Mouse (Mus musculus) left cerebral cortex, adult 18-20 months (tissue): ENCODE measurements around the gene Rnf32. TPM values are rescaled to one million over a fixed set of nuclear protein-coding genes. Genes with fewer than 3 reads are reported as not detected.

Source experiments
- DNase-seq, 2 experiments: peaks; one replicate each; pipeline ENCODE4 v3.0.0; 2021 to 2022; ENCODE audit warnings: low spot score in 2 of 2, mixed read lengths in 1 of 2
- long read RNA-seq, 2 experiments: library from polyadenylated mRNA; stranded (forward); transcript quantifications; one replicate each; pipeline ENCODE4 v2.0.0; 2021
- total RNA-seq, 2 experiments: library from RNA; stranded (reverse); gene quantifications; 2 replicates each; pipeline ENCODE4 v1.2.3; 2021

The Rnf32 gene
- total RNA-seq: 10 to 100 TPM; 16.8 to 17.0 TPM
- long read RNA-seq, experiment 1, transcript Rnf32-204 (10 exons, 1,565 nt): major isoform, 5 of 21 reads
- long read RNA-seq, experiment 1, partial matches to known transcripts: 2 of 21 reads
- long read RNA-seq, experiment 1, other reads (novel, unspliced or antisense): 11 of 21 reads
- long read RNA-seq, experiment 2, partial matches to known transcripts: 1 of 11 reads
- long read RNA-seq, experiment 2, other reads (novel, unspliced or antisense): 7 of 11 reads

- peak; percentile 89 to 90 for DNase-seq
These were observed at the start of gene Rnf32 for GRCm38 (mm10) chr5:29195570-29196263. Gene Rnf32 (plus strand): TSS chr5:29195992.

- DNase-seq: no peak
These were observed 45.6 kb upstream of the Rnf32 start for GRCm38 (mm10) chr5:29150146-29150545.

GRCm38 (mm10) chr5:29159849-29160248, 35.9 kb upstream of the Rnf32 start:
- no peak for DNase-seq

DNA sequence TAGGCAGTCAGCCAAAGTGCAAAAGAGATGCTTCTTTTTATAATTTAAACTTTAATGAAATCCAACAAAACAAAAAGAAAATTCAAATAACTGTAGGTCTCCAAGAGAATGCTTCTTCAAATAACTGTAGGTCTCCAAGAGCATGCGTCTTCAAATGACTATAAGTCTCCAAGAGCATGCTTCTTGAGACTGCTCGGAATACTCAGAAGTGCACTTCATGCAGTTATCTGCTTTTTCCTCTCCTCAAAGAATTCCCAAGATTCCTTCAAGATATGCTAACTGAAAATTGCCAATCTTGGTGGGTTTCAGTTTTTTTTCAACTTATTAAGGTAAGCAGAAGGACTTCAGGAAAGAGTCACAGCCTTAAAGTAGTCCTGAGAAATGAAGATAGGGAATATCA, 28.8 kb upstream of the Rnf32 start:
- no peak for DNase-seq

- DNase-seq: no peak
These were observed 25.6 kb upstream of the Rnf32 start for GRCm38 (mm10) chr5:29170193-29170592.

GRCm38 (mm10) chr5:29171165-29171564, 24.6 kb upstream of the Rnf32 start:
- DNase-seq: no peak

GRCm38 (mm10) chr5:29186798-29187197, 9.0 kb upstream of the Rnf32 start:
- no peak for DNase-seq

DNA sequence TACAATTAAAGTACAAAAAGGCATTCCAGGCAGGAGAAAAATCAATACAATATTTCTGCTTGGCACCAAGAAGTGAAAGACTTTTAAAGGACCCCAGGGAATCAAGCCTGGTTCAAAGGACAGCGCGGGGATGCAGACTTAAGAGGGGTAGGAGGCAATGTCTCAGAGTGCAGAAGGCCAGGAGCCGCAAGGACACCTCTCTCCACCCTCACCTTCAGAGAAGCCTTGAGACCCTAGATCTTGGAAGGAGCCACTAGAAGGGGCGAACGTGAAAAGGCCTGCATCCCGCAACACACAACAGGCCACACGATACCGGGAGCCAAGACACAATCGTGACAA, 592 bp upstream of the Rnf32 start:
- no peak for DNase-seq

DNA sequence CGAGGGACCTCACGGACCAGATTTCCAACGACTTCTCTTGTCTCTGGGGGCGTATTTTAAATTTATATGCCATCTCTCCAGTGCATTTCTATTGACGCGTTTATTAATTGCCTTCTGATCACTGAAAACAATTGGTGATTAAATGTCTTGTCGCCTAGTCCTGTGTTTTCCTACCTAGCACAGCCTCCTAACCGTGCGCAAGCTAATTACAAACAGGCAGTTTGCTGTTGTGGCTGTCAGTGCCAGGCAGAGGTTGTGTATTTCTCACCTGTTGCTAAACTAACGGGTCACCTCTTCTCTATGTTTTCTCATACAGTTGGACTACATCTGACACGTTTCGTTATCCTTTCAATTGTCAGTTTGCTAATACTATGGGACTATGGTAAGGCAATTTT, 469 bp downstream of the Rnf32 start:
- DNase-seq: no peak

- no peak for DNase-seq
These were observed 1.4 kb downstream of the Rnf32 start for GRCm38 (mm10) chr5:29197187-29197586.

GRCm38 (mm10) chr5:29198960-29199488, 3.2 kb downstream of the Rnf32 start:
- DNase-seq: no peak

DNA sequence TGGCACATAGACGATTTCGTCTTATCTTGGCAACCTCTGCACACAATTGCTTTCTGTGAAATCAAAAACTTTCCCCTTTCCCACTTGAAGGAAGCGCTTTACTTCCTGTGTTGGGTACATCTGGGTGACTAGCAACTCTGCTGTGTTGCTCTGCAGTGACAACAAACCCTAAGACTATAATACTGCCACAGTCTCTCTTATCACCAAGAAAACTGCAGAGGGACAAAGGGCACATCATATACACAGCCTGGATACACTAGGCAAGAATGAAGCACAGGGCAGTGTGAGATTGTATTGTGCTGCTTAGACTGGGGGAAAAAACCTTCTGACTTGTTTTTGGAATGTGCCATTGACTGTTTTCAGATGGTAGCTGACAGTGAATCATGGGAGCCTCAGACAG, 4.1 kb downstream of the Rnf32 start:
- DNase-seq: no peak

DNA sequence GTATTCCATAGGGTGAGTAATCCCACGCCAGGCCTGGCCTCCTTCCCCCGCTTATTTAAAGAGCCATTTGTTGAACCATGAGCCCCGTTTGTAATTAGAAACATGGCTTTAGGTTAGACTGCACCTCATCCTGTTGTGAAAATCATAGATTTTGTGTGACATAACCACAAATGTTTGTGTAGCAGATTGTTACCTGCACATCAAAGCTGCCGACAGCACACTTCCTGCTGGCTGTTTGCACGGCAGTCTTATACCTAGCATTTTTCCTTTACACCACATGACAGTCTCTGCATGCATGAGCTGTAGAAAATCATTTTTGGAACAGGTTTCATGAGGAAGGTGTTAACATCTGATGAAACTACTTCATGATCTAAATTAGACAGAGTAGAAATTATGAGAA, 9.9 kb downstream of the Rnf32 start:
- no peak for DNase-seq

- DNase-seq: no peak
These were observed 16.3 kb downstream of the Rnf32 start for GRCm38 (mm10) chr5:29211980-29212555.

GRCm38 (mm10) chr5:29217997-29218396, 22.2 kb downstream of the Rnf32 start:
- no peak for DNase-seq

DNA sequence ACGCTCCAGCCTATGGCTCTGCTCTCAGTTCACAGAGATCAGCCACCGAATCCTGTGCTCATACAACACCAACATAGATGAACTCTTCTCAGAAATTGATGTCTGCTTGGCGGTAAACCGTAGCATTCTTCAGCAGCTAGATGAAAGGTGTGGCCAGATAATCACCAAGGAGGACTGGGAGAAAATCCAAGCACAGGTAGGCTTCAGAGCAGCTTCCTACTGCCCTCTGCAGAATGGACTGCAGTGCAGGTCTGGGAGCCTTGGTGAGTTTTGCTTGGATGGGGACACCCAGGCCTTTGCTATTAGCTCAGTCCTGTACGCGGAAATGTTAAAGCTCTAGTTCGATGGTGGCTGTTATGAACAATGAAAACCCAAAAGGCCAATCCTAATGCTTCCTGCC, 28.3 kb downstream of the Rnf32 start:
- no peak for DNase-seq

DNA sequence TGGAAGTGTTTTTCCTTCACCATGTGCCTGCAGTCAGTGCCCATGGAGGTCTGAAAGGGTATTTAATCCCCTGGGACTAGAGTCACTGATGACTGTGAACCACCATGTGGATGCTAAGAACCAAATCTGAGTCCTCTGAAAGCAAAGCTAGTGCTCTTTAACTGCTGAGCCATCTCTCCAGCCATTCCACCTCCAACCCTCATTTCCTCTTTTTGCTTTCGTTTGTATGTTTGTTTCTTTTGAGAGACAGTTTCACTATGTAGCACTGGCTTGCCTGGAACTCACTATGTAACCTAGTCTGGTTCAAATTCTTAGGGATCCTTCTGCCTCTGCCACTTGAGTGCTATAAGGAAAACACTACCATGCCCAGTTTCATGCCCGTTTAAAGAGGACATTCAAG, 34.7 kb downstream of the Rnf32 start:
- no peak for DNase-seq

DNA sequence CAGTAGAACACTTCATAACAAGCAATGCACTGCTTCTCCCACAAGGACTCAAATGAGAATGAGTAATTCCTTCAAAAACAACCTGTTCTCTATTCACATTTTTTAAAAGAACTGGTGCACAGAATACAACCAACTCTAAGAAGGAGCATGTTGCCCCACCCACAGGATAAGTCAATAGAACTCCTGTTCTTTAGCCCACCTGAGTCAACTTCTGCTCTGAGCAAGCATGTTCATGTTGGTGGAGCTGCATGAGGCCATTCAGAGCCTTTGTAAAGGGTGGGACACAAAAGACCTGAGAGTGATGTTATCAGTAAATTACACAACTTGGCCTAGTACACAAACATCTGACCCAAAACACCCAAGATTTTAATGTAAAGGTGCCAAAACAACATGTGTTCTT, 42.6 kb downstream of the Rnf32 start:
- DNase-seq: no peak

DNA sequence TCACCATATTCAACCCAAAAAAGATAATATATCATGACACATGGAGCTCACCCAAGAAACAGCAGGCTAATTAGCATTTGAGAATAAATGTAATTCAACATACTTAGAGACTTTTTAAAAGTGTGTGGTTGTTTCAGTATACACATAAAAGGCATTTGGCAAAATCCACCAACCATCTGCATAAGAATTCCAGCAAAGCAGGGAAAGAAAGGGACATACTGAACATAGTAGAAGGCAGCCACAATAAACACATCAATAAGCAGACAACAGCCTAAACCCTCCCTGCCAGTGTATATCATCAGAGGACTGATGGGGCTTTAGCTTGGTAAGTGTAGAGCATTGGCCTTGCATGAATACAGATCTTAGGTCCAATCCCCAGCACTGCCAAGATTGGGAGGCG, 49.0 kb downstream of the Rnf32 start:
- DNase-seq: no peak

GRCm38 (mm10) chr5:29250795-29251495, 55.2 kb downstream of the Rnf32 start:
- no peak for DNase-seq

GRCm38 (mm10) chr5:29251496-29251873, 55.7 kb downstream of the Rnf32 start:
- no peak for DNase-seq

DNA sequence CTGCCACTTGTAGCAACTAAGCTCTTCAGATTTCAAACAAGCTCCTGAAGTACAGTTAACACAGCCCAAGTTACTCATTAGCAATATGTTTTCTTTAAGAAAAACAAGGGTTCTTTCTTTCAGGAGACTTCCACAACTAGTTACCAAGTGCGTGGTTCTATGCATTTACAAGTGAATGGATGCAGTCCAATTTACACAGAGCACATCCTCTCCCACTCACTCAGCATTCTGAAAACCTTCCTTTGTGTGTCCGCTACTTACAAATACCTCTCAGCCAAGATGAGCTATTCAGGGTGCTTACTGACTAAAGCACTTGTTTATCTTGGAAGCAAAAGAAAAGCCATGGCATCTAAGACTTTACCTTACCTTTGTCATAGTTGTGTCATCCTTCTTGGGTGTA, 58.1 kb downstream of the Rnf32 start:
- no peak for DNase-seq
